Mouse (Mus musculus): Measurements from ENCODE around the gene Sh3bgrl3. TPM values are rescaled to one million over a fixed set of nuclear protein-coding genes. Genes with fewer than 3 reads are reported as not detected.

The Sh3bgrl3 gene
- total and polyA plus RNA-seq, 3 experiments, result 128 to 362 (median 153) TPM

DNA sequence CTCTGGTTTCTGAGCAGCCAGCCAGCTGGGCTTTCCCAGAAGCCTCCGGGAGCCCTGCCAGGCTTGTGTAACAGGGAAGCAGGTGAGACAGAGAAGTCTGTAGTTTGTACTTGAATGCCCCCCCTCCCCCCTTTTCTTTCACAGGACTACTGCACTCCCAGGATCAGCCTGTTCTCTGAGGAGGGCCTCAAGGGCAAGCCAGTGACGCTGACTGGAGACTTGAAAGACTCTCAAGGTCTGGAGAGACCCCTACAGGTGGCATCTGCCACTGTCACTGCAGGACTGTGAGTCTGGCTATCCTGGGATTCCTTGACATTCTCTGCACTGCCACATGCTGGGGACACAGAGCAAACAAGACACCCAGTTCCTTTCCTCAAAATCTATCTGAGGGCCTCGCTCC lies 49.9 kb downstream of the Sh3bgrl3 start:
- Histone ChIP-seq H3K4me3 (replicated peaks in 1 of 3; ENCODE audit: low read depth in 2 of 3, low read length in 2 of 3, poor library complexity in 1 of 3) (no peak overlapping the region), H3K27ac (ENCODE audit: insufficient read depth, low read depth) (no peak overlapping the region), H3K27me3 (replicated peaks) (peaks cover 2% of the 10 kb centered on the region), H3K4me1 (ENCODE audit: control insufficient read depth in 1 of 2, insufficient read depth in 2 of 2) (peaks cover 4 to 24% of the 10 kb centered on the region in 2 experiments), H3K9ac (ENCODE audit: insufficient read depth, low read depth) (no peak overlapping the region), H3K4me2 (ENCODE audit: insufficient read depth, low read depth, poor library complexity, severe bottlenecking) (no peak overlapping the region), H3K79me2 (replicated peaks; ENCODE audit: control insufficient read depth, extremely low read depth, insufficient read depth, poor library complexity, severe bottlenecking) (no peaks in the 10 kb centered on the region), H3K36me3 (replicated peaks in 1 of 2; ENCODE audit: control insufficient read depth in 1 of 2, insufficient read depth in 1 of 2, low read length in 1 of 2) (peaks cover 0 to 1% of the 10 kb centered on the region in 2 experiments), H3K9me3 (replicated peaks; ENCODE audit: low read length) (no peaks in the 10 kb centered on the region)
- no peak for TF ChIP-seq MXI1 (IDR thresholded peaks at IDR 0.05; ENCODE audit: low read depth, low read length)
- TF ChIP-seq RAD21 (IDR thresholded peaks at IDR 0.05; ENCODE audit: low read depth, low read length), result peak; percentile 88
- no peak for TF ChIP-seq MAFK (IDR thresholded peaks at IDR 0.05; ENCODE audit: insufficient replicate concordance, low read length)
- TF ChIP-seq BHLHE40 (IDR thresholded peaks at IDR 0.05; ENCODE audit: low read depth, low read length), result no peak
- TF ChIP-seq ZC3H11A (IDR thresholded peaks at IDR 0.05; ENCODE audit: low read depth, low read length), result peak; percentile 43
- TF ChIP-seq MYC (IDR thresholded peaks at IDR 0.05; ENCODE audit: low read depth, low read length), result 0 out of 2 replicates have a peak, but pooled peaks have one; percentile 16
- TF ChIP-seq KAT2A (IDR thresholded peaks at IDR 0.05; ENCODE audit: insufficient replicate concordance, low read length), result no peak
- peak; percentile 43; the same call in 1 of the 2 replicates for TF ChIP-seq MEF2A (IDR thresholded peaks at IDR 0.05; ENCODE audit: borderline replicate concordance, low read depth, low read length)
- peak; percentile 29; the same call in 1 of the 2 replicates for TF ChIP-seq NELFE (IDR thresholded peaks at IDR 0.05; ENCODE audit: low read depth, low read length)
- peak; percentile 89 for TF ChIP-seq SMC3 (IDR thresholded peaks at IDR 0.05; ENCODE audit: low read depth, low read length)
- TF ChIP-seq CTCF (conservative IDR thresholded peaks at IDR 0.05 in 1 of 2, IDR thresholded peaks at IDR 0.05 in 1 of 2; ENCODE audit: low read depth in 2 of 2, low read length in 2 of 2), result peak; percentile 50 to 94; a peak in 3 of 4 replicates
- dilution Hi-C loops (cut with MboI; ENCODE audit: extremely low pct_ligation_motif_present, extremely low pct_unique_long_range_greater_than_20kb, low sequenced_read_pairs), result no loop called here
- in situ Hi-C loops (cut with MboI; ENCODE audit: low pct_ligation_motif_present, low pct_unique_long_range_greater_than_20kb, low sequenced_read_pairs), result loop anchor here (5.0 to 25.0 kb wide), 3 partner anchors 41 to 491 kb away; partner anchors contain the start of genes Gpn2 and Lin28a
- peak; percentile 88 for DNase-seq (ENCODE audit: extremely low read depth)

Other genes with a start within 250 kb of the Sh3bgrl3 start
- gene Rps6ka1, start 241.0 kb downstream of the Sh3bgrl3 start, total RNA-seq (2012; rRNA removed), result 118 and 130 TPM in 2 replicates
- gene Rps6ka1, start 241.0 kb downstream of the Sh3bgrl3 start, total RNA-seq (2014; rRNA removed), result 70.4 and 72.5 TPM in 2 replicates
- gene Rps6ka1, start 241.0 kb downstream of the Sh3bgrl3 start, polyA plus RNA-seq (2012; ENCODE audit: insufficient read length, low read depth), result 113 and 123 TPM in 2 replicates
- gene Hmgn2, start 160.1 kb downstream of the Sh3bgrl3 start, total RNA-seq (2012; rRNA removed), result 157 and 196 TPM in 2 replicates
- 161 and 168 TPM in 2 replicates for gene Hmgn2, start 160.1 kb downstream of the Sh3bgrl3 start, total RNA-seq (2014; rRNA removed)
- 195 and 299 TPM in 2 replicates for gene Hmgn2, start 160.1 kb downstream of the Sh3bgrl3 start, polyA plus RNA-seq (2012; ENCODE audit: insufficient read length, low read depth)
- 26.0 and 29.4 TPM in 2 replicates for gene Dhdds, start 127.9 kb downstream of the Sh3bgrl3 start, total RNA-seq (2012; rRNA removed)
- gene Dhdds, start 127.9 kb downstream of the Sh3bgrl3 start, total RNA-seq (2014; rRNA removed), result 12.9 TPM in 2 replicates
- gene Dhdds, start 127.9 kb downstream of the Sh3bgrl3 start, polyA plus RNA-seq (2012; ENCODE audit: insufficient read length, low read depth), result 33.1 and 34.5 TPM in 2 replicates
- 0.04 and 0.08 TPM in 2 replicates for gene Lin28a, start 109.9 kb downstream of the Sh3bgrl3 start, total RNA-seq (2012; rRNA removed)
- not detected in 2 replicates for gene Lin28a, start 109.9 kb downstream of the Sh3bgrl3 start, total RNA-seq (2014; rRNA removed)
- gene Lin28a, start 109.9 kb downstream of the Sh3bgrl3 start, polyA plus RNA-seq (2012; ENCODE audit: insufficient read length, low read depth), result not detected in 2 replicates
- gene Zfp683, start 75.0 kb downstream of the Sh3bgrl3 start, total RNA-seq (2012; rRNA removed), result not detected in 2 replicates
- not detected in 2 replicates for gene Zfp683, start 75.0 kb downstream of the Sh3bgrl3 start, total RNA-seq (2014; rRNA removed)
- 0.16 TPM in 1 of 2 replicates, not detected in the other for gene Zfp683, start 75.0 kb downstream of the Sh3bgrl3 start, polyA plus RNA-seq (2012; ENCODE audit: insufficient read length, low read depth)
- 9.2 and 10.6 TPM in 2 replicates for gene Crybg2, start 68.0 kb downstream of the Sh3bgrl3 start, total RNA-seq (2012; rRNA removed)
- gene Crybg2, start 68.0 kb downstream of the Sh3bgrl3 start, total RNA-seq (2014; rRNA removed), result 3.0 and 3.6 TPM in 2 replicates
- gene Crybg2, start 68.0 kb downstream of the Sh3bgrl3 start, polyA plus RNA-seq (2012; ENCODE audit: insufficient read length, low read depth), result 15.6 and 15.9 TPM in 2 replicates
- gene Cd52, start 33.7 kb downstream of the Sh3bgrl3 start, total RNA-seq (2012; rRNA removed), result 2,306 and 3,109 TPM in 2 replicates
- 4,323 and 5,448 TPM in 2 replicates for gene Cd52, start 33.7 kb downstream of the Sh3bgrl3 start, total RNA-seq (2014; rRNA removed)
- 1,849 and 1,886 TPM in 2 replicates for gene Cd52, start 33.7 kb downstream of the Sh3bgrl3 start, polyA plus RNA-seq (2012; ENCODE audit: insufficient read length, low read depth)
- 12.3 and 18.8 TPM in 2 replicates for gene Ubxn11, start 26.2 kb downstream of the Sh3bgrl3 start, total RNA-seq (2012; rRNA removed)
- gene Ubxn11, start 26.2 kb downstream of the Sh3bgrl3 start, total RNA-seq (2014; rRNA removed), result 6.0 and 6.6 TPM in 2 replicates
- 35.9 and 38.8 TPM in 2 replicates for gene Ubxn11, start 26.2 kb downstream of the Sh3bgrl3 start, polyA plus RNA-seq (2012; ENCODE audit: insufficient read length, low read depth)
- 24.4 and 24.9 TPM in 2 replicates for gene Cep85, start 58.3 kb upstream of the Sh3bgrl3 start, total RNA-seq (2012; rRNA removed)
- 29.4 and 32.8 TPM in 2 replicates for gene Cep85, start 58.3 kb upstream of the Sh3bgrl3 start, total RNA-seq (2014; rRNA removed)
- 28.3 and 32.8 TPM in 2 replicates for gene Cep85, start 58.3 kb upstream of the Sh3bgrl3 start, polyA plus RNA-seq (2012; ENCODE audit: insufficient read length, low read depth)
- not detected in 2 replicates for gene Gm7534, start 74.2 kb upstream of the Sh3bgrl3 start, total RNA-seq (2012; rRNA removed)
- gene Gm7534, start 74.2 kb upstream of the Sh3bgrl3 start, total RNA-seq (2014; rRNA removed), result not detected in 2 replicates
- gene Gm7534, start 74.2 kb upstream of the Sh3bgrl3 start, polyA plus RNA-seq (2012; ENCODE audit: insufficient read length, low read depth), result not detected in 2 replicates
- gene Catsper4, start 98.6 kb upstream of the Sh3bgrl3 start, total RNA-seq (2012; rRNA removed), result not detected in 2 replicates
- gene Catsper4, start 98.6 kb upstream of the Sh3bgrl3 start, total RNA-seq (2014; rRNA removed), result not detected in 2 replicates
- not detected in 2 replicates for gene Catsper4, start 98.6 kb upstream of the Sh3bgrl3 start, polyA plus RNA-seq (2012; ENCODE audit: insufficient read length, low read depth)
- gene Cnksr1, start 109.6 kb upstream of the Sh3bgrl3 start, total RNA-seq (2012; rRNA removed), result 0.08 and 0.13 TPM in 2 replicates
- gene Cnksr1, start 109.6 kb upstream of the Sh3bgrl3 start, total RNA-seq (2014; rRNA removed), result not detected in 2 replicates
- 0.16 TPM in 1 of 2 replicates, not detected in the other for gene Cnksr1, start 109.6 kb upstream of the Sh3bgrl3 start, polyA plus RNA-seq (2012; ENCODE audit: insufficient read length, low read depth)
- 2.9 TPM in 2 replicates for gene E130218I03Rik, start 114.9 kb upstream of the Sh3bgrl3 start, total RNA-seq (2012; rRNA removed)
- gene E130218I03Rik, start 114.9 kb upstream of the Sh3bgrl3 start, total RNA-seq (2014; rRNA removed), result 0.43 TPM in 1 of 2 replicates, not detected in the other
- gene E130218I03Rik, start 114.9 kb upstream of the Sh3bgrl3 start, polyA plus RNA-seq (2012; ENCODE audit: insufficient read length, low read depth), result 1.6 and 2.5 TPM in 2 replicates
- 29.1 and 32.3 TPM in 2 replicates for gene Zfp593, start 116.8 kb upstream of the Sh3bgrl3 start, total RNA-seq (2012; rRNA removed)
- 31.2 and 34.7 TPM in 2 replicates for gene Zfp593, start 116.8 kb upstream of the Sh3bgrl3 start, total RNA-seq (2014; rRNA removed)
- 27.9 and 28.9 TPM in 2 replicates for gene Zfp593, start 116.8 kb upstream of the Sh3bgrl3 start, polyA plus RNA-seq (2012; ENCODE audit: insufficient read length, low read depth)
- gene Gm30191, start 118.1 kb upstream of the Sh3bgrl3 start, total RNA-seq (2012; rRNA removed), result not detected in 2 replicates
- not detected in 2 replicates for gene Gm30191, start 118.1 kb upstream of the Sh3bgrl3 start, total RNA-seq (2014; rRNA removed)
- not detected in 2 replicates for gene Gm30191, start 118.1 kb upstream of the Sh3bgrl3 start, polyA plus RNA-seq (2012; ENCODE audit: insufficient read length, low read depth)
- gene Grrp1, start 125.3 kb upstream of the Sh3bgrl3 start, total RNA-seq (2012; rRNA removed), result not detected in 2 replicates
- not detected in 2 replicates for gene Grrp1, start 125.3 kb upstream of the Sh3bgrl3 start, total RNA-seq (2014; rRNA removed)
- not detected in 2 replicates for gene Grrp1, start 125.3 kb upstream of the Sh3bgrl3 start, polyA plus RNA-seq (2012; ENCODE audit: insufficient read length, low read depth)
- gene Pdik1l, start 159.1 kb upstream of the Sh3bgrl3 start, total RNA-seq (2012; rRNA removed), result 14.6 and 16.1 TPM in 2 replicates
- gene Pdik1l, start 159.1 kb upstream of the Sh3bgrl3 start, total RNA-seq (2014; rRNA removed), result 13.7 and 14.8 TPM in 2 replicates
- 12.1 and 15.6 TPM in 2 replicates for gene Pdik1l, start 159.1 kb upstream of the Sh3bgrl3 start, polyA plus RNA-seq (2012; ENCODE audit: insufficient read length, low read depth)
- gene Trim63, start 186.3 kb upstream of the Sh3bgrl3 start, total RNA-seq (2012; rRNA removed), result 0.25 TPM in 1 of 2 replicates, not detected in the other
- 0.16 TPM in 1 of 2 replicates, not detected in the other for gene Trim63, start 186.3 kb upstream of the Sh3bgrl3 start, total RNA-seq (2014; rRNA removed)
- 0.38 and 0.49 TPM in 2 replicates for gene Trim63, start 186.3 kb upstream of the Sh3bgrl3 start, polyA plus RNA-seq (2012; ENCODE audit: insufficient read length, low read depth)
- 8.9 and 9.7 TPM in 2 replicates for gene Slc30a2, start 214.4 kb upstream of the Sh3bgrl3 start, total RNA-seq (2012; rRNA removed)
- gene Slc30a2, start 214.4 kb upstream of the Sh3bgrl3 start, total RNA-seq (2014; rRNA removed), result 4.5 and 5.1 TPM in 2 replicates
- gene Slc30a2, start 214.4 kb upstream of the Sh3bgrl3 start, polyA plus RNA-seq (2012; ENCODE audit: insufficient read length, low read depth), result 22.4 and 23.6 TPM in 2 replicates

Measured in CH12.LX (cell line).